8 mouse cellular contexts compared by ENCODE assay signal in the genomic region with DNA sequence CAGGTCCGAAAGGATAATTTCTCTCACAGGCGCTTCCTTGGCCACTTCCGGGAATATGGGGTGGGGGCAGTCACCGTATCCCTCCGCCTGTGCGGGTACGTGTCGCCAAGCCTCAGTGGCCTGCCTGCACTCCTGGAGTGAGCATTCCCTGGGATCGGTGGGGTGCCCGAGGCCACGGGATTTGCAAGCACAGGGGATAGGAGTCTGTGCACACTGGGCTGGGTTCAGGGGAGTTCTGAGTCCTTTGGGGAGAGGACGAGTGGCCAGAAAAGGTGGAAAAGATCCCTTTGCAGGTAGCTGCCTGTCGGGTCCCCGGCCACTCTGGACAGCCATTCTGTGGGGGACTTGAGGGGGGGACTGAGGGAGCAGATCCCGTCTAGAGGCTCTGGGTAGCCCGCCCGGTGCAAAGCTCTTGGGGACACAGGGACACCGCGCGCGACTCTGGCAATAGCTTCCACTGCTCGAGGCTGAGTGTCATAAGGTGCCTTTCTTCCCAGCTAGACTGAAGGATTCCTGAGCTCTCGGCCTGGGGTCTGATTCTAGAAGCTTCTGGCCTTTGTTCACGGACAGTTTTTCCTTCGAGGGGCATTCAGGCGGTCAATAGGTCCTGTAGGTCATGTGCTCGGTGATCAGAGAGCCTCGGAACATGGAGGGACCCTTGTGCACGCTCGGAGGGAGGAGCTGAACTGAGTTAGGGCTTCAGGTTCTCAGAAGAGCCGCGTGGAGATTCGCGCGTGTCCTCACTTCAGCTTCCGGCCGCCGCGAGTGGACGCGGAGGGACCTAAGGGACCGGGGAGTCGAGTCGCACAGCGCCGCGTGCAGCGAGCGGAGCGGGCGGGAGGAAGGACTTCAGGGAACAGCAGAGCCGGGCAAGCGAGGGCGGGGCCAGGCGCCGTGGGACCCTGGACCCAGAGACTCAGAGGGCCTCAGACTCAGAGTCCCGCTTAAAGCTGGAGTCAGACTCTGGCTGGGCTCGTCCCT. TPM values are rescaled to one million over a fixed set of nuclear protein-coding genes. Genes with fewer than 3 reads are reported as not detected.
DNase-seq lines count a peak whose midpoint lies in the region; ATAC-seq and TF ChIP-seq lines count a peak whose summit lies in the region.

No protein-coding gene starts in this region.

- H3K27me3 ChIP-seq in testis, adult 2 months (ENCODE audit: control insufficient read depth, insufficient read depth, low read length), result no peaks in the 10 kb centered on the region
- no peaks in the 10 kb centered on the region for H3K27me3 ChIP-seq in heart, adult 2 months (ENCODE audit: control insufficient read depth, insufficient read depth, low read length)
- no peaks in the 10 kb centered on the region; the same call in 1 of the 2 replicates for H3K27me3 ChIP-seq in kidney, embryonic 16.5 days (ENCODE audit: insufficient read depth, low read length)
- no peaks in the 10 kb centered on the region for H3K27me3 ChIP-seq in stomach, embryonic 14.5 days (ENCODE audit: control insufficient read depth, insufficient read depth, low read length)

- no peaks in the 10 kb centered on the region for H3K79me2 ChIP-seq in heart, adult 2 months (replicated peaks; ENCODE audit: control insufficient read depth, insufficient read depth, low read length)

- no peak for TF ChIP-seq CTCF in testis, adult 2 months (IDR thresholded peaks at IDR 0.05; ENCODE audit: control insufficient read depth, insufficient read depth, insufficient replicate concordance, low read depth, low read length)
- TF ChIP-seq CTCF in heart, adult 2 months (IDR thresholded peaks at IDR 0.05), result no peak

- peak; percentile 87 for ATAC-seq in common myeloid progenitor, adult 5-6 weeks (replicated peaks; ENCODE audit: low read depth, poor library complexity, severe bottlenecking)
- peak; percentile 93 for ATAC-seq in kidney, embryonic 16.5 days (ENCODE audit: low FRiP score, low TSS enrichment)
- peak; percentile 93 for ATAC-seq in stomach, embryonic 14.5 days (ENCODE audit: insufficient number of reproducible peaks, insufficient read depth, low FRiP score, low read depth)

- peaks cover 13% of the 10 kb centered on the region for H3K4me1 ChIP-seq in testis, adult 2 months (ENCODE audit: control insufficient read depth, insufficient read depth, low read length)
- no peaks in the 10 kb centered on the region for H3K4me1 ChIP-seq in heart, adult 2 months (ENCODE audit: control insufficient read depth, insufficient read depth, low read length)
- peaks cover 24% of the 10 kb centered on the region for H3K4me1 ChIP-seq in kidney, embryonic 16.5 days (ENCODE audit: insufficient read depth, low read length)
- peaks cover 12% of the 10 kb centered on the region for H3K4me1 ChIP-seq in stomach, embryonic 14.5 days (ENCODE audit: control insufficient read depth, insufficient read depth, low read length)

- H3K27ac ChIP-seq in testis, adult 2 months (ENCODE audit: control insufficient read depth, insufficient read depth, low read depth, low read length), result peak overlapping the region; percentile 28; the same call in 1 of the 2 replicates
- H3K27ac ChIP-seq in heart, adult 2 months, result peak overlapping the region; percentile 16
- peak overlapping the region; percentile 75 for H3K27ac ChIP-seq in kidney, embryonic 16.5 days (ENCODE audit: low read length)
- peak overlapping the region; percentile 68 for H3K27ac ChIP-seq in stomach, embryonic 14.5 days (ENCODE audit: low read length)

- H3K4me3 ChIP-seq in testis, adult 2 months (ENCODE audit: control insufficient read depth, low read depth, low read length), result peak overlapping the region; percentile 86
- peak overlapping the region; percentile 53 for H3K4me3 ChIP-seq in heart, adult 2 months
- H3K4me3 ChIP-seq in kidney, embryonic 16.5 days (ENCODE audit: low read length), result peak overlapping the region; percentile 59
- peak overlapping the region; percentile 54 for H3K4me3 ChIP-seq in stomach, embryonic 14.5 days (ENCODE audit: low read depth, low read length)

- peak overlapping the region; percentile 48 for H3K9ac ChIP-seq in heart, adult 2 months (ENCODE audit: low read depth, low read length)
- peak overlapping the region; percentile 85 for H3K9ac ChIP-seq in kidney, embryonic 16.5 days (replicated peaks; ENCODE audit: low read length)
- peak overlapping the region; percentile 87 for H3K9ac ChIP-seq in stomach, embryonic 14.5 days (replicated peaks; ENCODE audit: low read depth, low read length)

- no peak for DNase-seq in testis, postnatal 14 days (ENCODE audit: low spot score)
- peak; percentile 74 to 75 for DNase-seq in heart, adult 2 months
- DNase-seq in lung, postnatal 36 days, result peak; percentile 61
- DNase-seq in spleen, adult 12 weeks (ENCODE audit: low spot score), result no peak

- peak overlapping the region; percentile 97 for H3K4me2 ChIP-seq in kidney, embryonic 16.5 days (replicated peaks; ENCODE audit: low read depth, low read length)
- H3K4me2 ChIP-seq in stomach, embryonic 14.5 days (replicated peaks; ENCODE audit: low read depth, low read length), result peak overlapping the region; percentile 98

- intact Hi-C loops in heart, adult 2 months (cut with DNase I), result loop anchor here (5.0 to 10.0 kb wide), 4 partner anchors 115 to 1742 kb away; no protein-coding TSS in a partner anchor

- no peaks in the 10 kb centered on the region for H3K9me3 ChIP-seq in kidney, embryonic 16.5 days (ENCODE audit: low read length)
- H3K9me3 ChIP-seq in stomach, embryonic 14.5 days (ENCODE audit: control insufficient read depth, low read depth, low read length), result no peaks in the 10 kb centered on the region

- no peaks in the 10 kb centered on the region for H3K36me3 ChIP-seq in testis, adult 2 months (ENCODE audit: control insufficient read depth, insufficient read depth, low read length)
- H3K36me3 ChIP-seq in heart, adult 2 months (ENCODE audit: control insufficient read depth, insufficient read depth, low read length), result no peaks in the 10 kb centered on the region
- no peaks in the 10 kb centered on the region for H3K36me3 ChIP-seq in kidney, embryonic 16.5 days (ENCODE audit: insufficient read depth, low read length)
- no peaks in the 10 kb centered on the region for H3K36me3 ChIP-seq in stomach, embryonic 14.5 days (ENCODE audit: control insufficient read depth, insufficient read depth, low read length)

- TF ChIP-seq POLR2A in testis, adult 2 months (IDR thresholded peaks at IDR 0.05; ENCODE audit: control insufficient read depth, low read depth, low read length), result no peak
- peak; percentile 32; the same call in 1 of the 2 replicates for TF ChIP-seq POLR2A in heart, adult 2 months (IDR thresholded peaks at IDR 0.05; ENCODE audit: insufficient read depth, low read depth, low read length)

- no peak for TF ChIP-seq EP300 in heart, adult 2 months (IDR thresholded peaks at IDR 0.05; ENCODE audit: insufficient read depth, low read depth, low read length)

- WGBS in heart, adult 2 months, result 1% methylated on average over 58 of the region's 58 CpGs
- under 1% methylated on average over 58 of the region's 58 CpGs for WGBS in kidney, embryonic 16.5 days
- under 1% methylated on average over 58 of the region's 58 CpGs for WGBS in stomach, embryonic 14.5 days

RNA-seq across cellular contexts. Expression of gene Meis1, which starts 8.1 kb away (rescaled TPM):
- polyA plus RNA-seq in testis, adult 2 months (2012; rRNA removed), result 1.9 and 2.0 TPM in 2 replicates
- 95.6 and 102 TPM in 2 replicates for total RNA-seq in common myeloid progenitor, adult 5-6 weeks (2017)
- 10 to 100 TPM; 29.0 to 31.4 TPM for total RNA-seq in heart, adult 2 months (2021)
- 18.2 and 22.6 TPM in 2 replicates for polyA plus RNA-seq in heart, adult 2 months (2012; rRNA removed)
- polyA plus RNA-seq in kidney, embryonic 16.5 days (2015; fragmentation: Nextera tagmentation; extraction: Ambion mirVana), result 124 and 127 TPM in 2 replicates
- polyA plus RNA-seq in stomach, embryonic 14.5 days (2014; fragmentation: Nextera tagmentation; extraction: Ambion mirVana), result 151 and 155 TPM in 2 replicates

Comparison
In these comparisons a context has a peak if more than half of its experiments do, and no peak if none do; other contexts are left out.
1. H3K27ac ChIP-seq: peak in every context shown above with its lines; median percentile 75 in kidney, embryonic 16.5 days; 68 in stomach, embryonic 14.5 days; 28 in testis, adult 2 months; 16 in heart, adult 2 months.
2. DNase-seq: peak in heart, adult 2 months (2 of 2) and lung, postnatal 36 days (single experiment); none in testis, postnatal 14 days (single experiment) and spleen, adult 12 weeks (single experiment).
3. Peak in every context shown above with its lines, with median percentiles within 50 percentile points of each other: H3K4me3 ChIP-seq, ATAC-seq and H3K9ac ChIP-seq.